Mouse (Mus musculus) G1E (cell line): ENCODE data around the gene Ankrd35. TPM values are rescaled to one million over a fixed set of nuclear protein-coding genes. Genes with fewer than 3 reads are reported as not detected.
"Not testable (repeated sequence)": the region's sequence is repeated elsewhere in the genome, so short reads cannot be mapped to it uniquely, and the experiment has no call there.

Experiments used
- ATAC-seq: 2 replicates; pipeline ENCODE4 v1.8.0; 2016; ENCODE audit warnings: mild to moderate bottlenecking; ENCODE audit not compliant: insufficient number of reproducible peaks, poor library complexity, low FRiP score, severe bottlenecking; ENCODE audit errors: extremely low read depth
- DNase-seq: peaks from one replicate; pipeline ENCODE4 v3.0.0; 2012; ENCODE audit warnings: low spot score
- H3K27me3 ChIP-seq: 2 replicates; pipeline ENCODE4 v1.6.1; 2012; ENCODE audit warnings: mild to moderate bottlenecking, low read length, inconsistent platforms; ENCODE audit not compliant: insufficient read depth
- H3K36me3 ChIP-seq: replicated peaks from 2 replicates; pipeline ENCODE3; 2012; ENCODE audit warnings: mild to moderate bottlenecking, inconsistent platforms
- H3K4me1 ChIP-seq: 2 replicates; pipeline ENCODE4 v1.6.1; 2012; ENCODE audit warnings: low read depth, low read length, inconsistent platforms, mixed read lengths; ENCODE audit not compliant: insufficient read depth
- H3K4me3 ChIP-seq: 2 replicates; pipeline ENCODE4 v1.5.1; 2012; ENCODE audit warnings: low read depth, mild to moderate bottlenecking, inconsistent platforms, low read length, moderate library complexity, mixed read lengths
- H3K9me3 ChIP-seq: replicated peaks from 2 replicates; pipeline ENCODE4 v1.6.1; 2012; ENCODE audit warnings: inconsistent platforms
- CTCF ChIP-seq: IDR thresholded peaks from 2 replicates; pipeline ENCODE4 v1.5.1; 2012; ENCODE audit warnings: low read depth, low read length, inconsistent platforms, mixed read lengths
- GATA1 ChIP-seq: IDR thresholded peaks from 2 replicates; pipeline ENCODE4 v1.6.1; 2012; ENCODE audit warnings: borderline replicate concordance, low read length, inconsistent platforms, mixed read lengths
- GATA2 ChIP-seq: IDR thresholded peaks from 2 replicates; pipeline ENCODE4 v1.6.1; 2012; ENCODE audit warnings: low read depth, low read length, inconsistent platforms, borderline replicate concordance
- POLR2AphosphoS5 ChIP-seq: IDR thresholded peaks from 2 replicates; pipeline ENCODE4 v1.6.1; 2012; ENCODE audit warnings: low read depth, low read length, inconsistent platforms; ENCODE audit not compliant: insufficient replicate concordance
- TAL1 ChIP-seq: conservative IDR thresholded peaks from 2 replicates; pipeline ENCODE4 v1.6.1; 2012; ENCODE audit warnings: low read depth, low read length, inconsistent platforms, mixed read lengths
- polyA plus RNA-seq: library from polyadenylated mRNA; stranded (reverse); fragments of >175 nt; gene quantifications from 2 replicates; pipeline ENCODE4 v1.2.3, GENCODE M21; 2012
- total RNA-seq, 2 experiments: library from RNA; stranded (forward) in 1 of 2; stranded (reverse) in 1 of 2; fragments of 200-1000 nt in 1 of 2; fragments of >200 nt in 1 of 2; fragmentation: Nextera tagmentation in 1 of 2; gene quantifications; 2 replicates each; pipeline ENCODE4 v1.2.3; 2014 to 2017

Ankrd35 gene
- total and polyA plus RNA-seq, 3 experiments = not detected

GRCm38 (mm10) chr3:96737013-96737740 is 67.2 kb downstream of the Ankrd35 start:
- Histone ChIP-seq H3K27me3 (no peaks in the 10 kb centered on the region), H3K4me3 (no peak overlapping the region), H3K4me1 (peaks cover 15% of the 10 kb centered on the region), H3K9me3 (no peaks in the 10 kb centered on the region), H3K36me3 (peaks cover 32% of the 10 kb centered on the region)
- no peak for ATAC-seq
- no peak for DNase-seq
- TF ChIP-seq GATA2 = no peak
- TF ChIP-seq POLR2AphosphoS5 = no peak
- TF ChIP-seq GATA1 = no peak
- TF ChIP-seq CTCF = no peak
- no peak for TF ChIP-seq TAL1

GRCm38 (mm10) chr3:96737995-96738394 is 68.1 kb downstream of the Ankrd35 start:
- ATAC-seq (no peak), DNase-seq (no peak)
- TF ChIP-seq POLR2AphosphoS5 (no peak), CTCF (no peak), GATA1 (no peak), TAL1 (no peak), GATA2 (no peak)

GRCm38 (mm10) chr3:96740279-96740678 is 70.3 kb downstream of the Ankrd35 start:
- ATAC-seq, H3K4me1 ChIP-seq, DNase-seq, H3K4me3 ChIP-seq, H3K9me3 ChIP-seq, H3K27me3 ChIP-seq: not testable (repeated sequence)
- H3K36me3 ChIP-seq = peaks cover 38% of the 10 kb centered on the region

More at GRCm38 (mm10) chr3:96737995-96738394, 68.1 kb downstream of the Ankrd35 start:
- Histone ChIP-seq H3K4me1 (peaks cover 15% of the 10 kb centered on the region), H3K4me3 (no peak overlapping the region), H3K36me3 (peaks cover 29% of the 10 kb centered on the region), H3K9me3 (no peaks in the 10 kb centered on the region), H3K27me3 (no peaks in the 10 kb centered on the region)

Other genes with a start within 250 kb of the Ankrd35 start
- not detected in 2 replicates for gene BC107364, start 217.8 kb upstream of the Ankrd35 start, total RNA-seq (2014; fragmentation: Nextera tagmentation)
- gene BC107364, start 217.8 kb upstream of the Ankrd35 start, total RNA-seq (2017) = 0.27 TPM in 1 of 2 replicates, not detected in the other
- not detected in 2 replicates for gene BC107364, start 217.8 kb upstream of the Ankrd35 start, polyA plus RNA-seq
- not detected in 2 replicates for gene Hfe2, start 145.0 kb upstream of the Ankrd35 start, total RNA-seq (2014; fragmentation: Nextera tagmentation)
- gene Hfe2, start 145.0 kb upstream of the Ankrd35 start, total RNA-seq (2017) = not detected in 2 replicates
- not detected in 2 replicates for gene Hfe2, start 145.0 kb upstream of the Ankrd35 start, polyA plus RNA-seq
- gene Txnip, start 112.2 kb upstream of the Ankrd35 start, total RNA-seq (2014; fragmentation: Nextera tagmentation) = 1,322 and 1,463 TPM in 2 replicates
- gene Txnip, start 112.2 kb upstream of the Ankrd35 start, total RNA-seq (2017) = 307 and 332 TPM in 2 replicates
- gene Txnip, start 112.2 kb upstream of the Ankrd35 start, polyA plus RNA-seq = 16.1 and 19.5 TPM in 2 replicates
- not detected in 2 replicates for gene Gm16253, start 93.1 kb upstream of the Ankrd35 start, total RNA-seq (2014; fragmentation: Nextera tagmentation)
- not detected in 2 replicates for gene Gm16253, start 93.1 kb upstream of the Ankrd35 start, total RNA-seq (2017)
- gene Gm16253, start 93.1 kb upstream of the Ankrd35 start, polyA plus RNA-seq = not detected in 2 replicates
- 40.0 and 45.7 TPM in 2 replicates for gene Polr3gl, start 76.0 kb upstream of the Ankrd35 start, total RNA-seq (2014; fragmentation: Nextera tagmentation)
- gene Polr3gl, start 76.0 kb upstream of the Ankrd35 start, total RNA-seq (2017) = 35.4 and 40.7 TPM in 2 replicates
- gene Polr3gl, start 76.0 kb upstream of the Ankrd35 start, polyA plus RNA-seq = 12.0 and 12.5 TPM in 2 replicates
- not detected in 2 replicates for gene Ankrd34a, start 73.5 kb upstream of the Ankrd35 start, total RNA-seq (2014; fragmentation: Nextera tagmentation)
- gene Ankrd34a, start 73.5 kb upstream of the Ankrd35 start, total RNA-seq (2017) = 0.05 TPM in 1 of 2 replicates, not detected in the other
- gene Ankrd34a, start 73.5 kb upstream of the Ankrd35 start, polyA plus RNA-seq = 0.03 and 0.04 TPM in 2 replicates
- gene Lix1l, start 69.0 kb upstream of the Ankrd35 start, total RNA-seq (2014; fragmentation: Nextera tagmentation) = 1.9 and 2.4 TPM in 2 replicates
- 3.6 TPM in 2 replicates for gene Lix1l, start 69.0 kb upstream of the Ankrd35 start, total RNA-seq (2017)
- gene Lix1l, start 69.0 kb upstream of the Ankrd35 start, polyA plus RNA-seq = 0.41 and 0.49 TPM in 2 replicates
- gene Rbm8a, start 40.2 kb upstream of the Ankrd35 start, total RNA-seq (2014; fragmentation: Nextera tagmentation) = 47.6 and 56.5 TPM in 2 replicates
- gene Rbm8a, start 40.2 kb upstream of the Ankrd35 start, total RNA-seq (2017) = 40.1 and 47.4 TPM in 2 replicates
- 59.2 and 115 TPM in 2 replicates for gene Rbm8a, start 40.2 kb upstream of the Ankrd35 start, polyA plus RNA-seq
- gene Pex11b, start 34.8 kb upstream of the Ankrd35 start, total RNA-seq (2014; fragmentation: Nextera tagmentation) = 49.1 and 63.0 TPM in 2 replicates
- gene Pex11b, start 34.8 kb upstream of the Ankrd35 start, total RNA-seq (2017) = 23.8 and 32.2 TPM in 2 replicates
- gene Pex11b, start 34.8 kb upstream of the Ankrd35 start, polyA plus RNA-seq = 4.2 and 4.3 TPM in 2 replicates
- gene Gm42957, start 34.7 kb upstream of the Ankrd35 start, total RNA-seq (2014; fragmentation: Nextera tagmentation) = 0.34 and 1.7 TPM in 2 replicates
- 0.11 and 0.17 TPM in 2 replicates for gene Gm42957, start 34.7 kb upstream of the Ankrd35 start, total RNA-seq (2017)
- 0.06 and 0.09 TPM in 2 replicates for gene Gm42957, start 34.7 kb upstream of the Ankrd35 start, polyA plus RNA-seq
- gene Itga10, start 24.5 kb upstream of the Ankrd35 start, total RNA-seq (2014; fragmentation: Nextera tagmentation) = 2.2 and 8.3 TPM in 2 replicates
- gene Itga10, start 24.5 kb upstream of the Ankrd35 start, total RNA-seq (2017) = 0.29 and 0.33 TPM in 2 replicates
- gene Itga10, start 24.5 kb upstream of the Ankrd35 start, polyA plus RNA-seq = 0.10 and 0.20 TPM in 2 replicates
- 12.5 and 15.8 TPM in 2 replicates for gene Pias3, start 26.3 kb downstream of the Ankrd35 start, total RNA-seq (2014; fragmentation: Nextera tagmentation)
- gene Pias3, start 26.3 kb downstream of the Ankrd35 start, total RNA-seq (2017) = 5.5 and 7.3 TPM in 2 replicates
- 10.6 and 12.1 TPM in 2 replicates for gene Pias3, start 26.3 kb downstream of the Ankrd35 start, polyA plus RNA-seq
- gene Nudt17, start 38.4 kb downstream of the Ankrd35 start, total RNA-seq (2014; fragmentation: Nextera tagmentation) = 0.68 TPM in 1 of 2 replicates, not detected in the other
- gene Nudt17, start 38.4 kb downstream of the Ankrd35 start, total RNA-seq (2017) = 0.22 and 0.70 TPM in 2 replicates
- 0.66 and 0.83 TPM in 2 replicates for gene Nudt17, start 38.4 kb downstream of the Ankrd35 start, polyA plus RNA-seq
- 79.4 and 84.4 TPM in 2 replicates for gene Polr3c, start 57.5 kb downstream of the Ankrd35 start, total RNA-seq (2014; fragmentation: Nextera tagmentation)
- 19.2 and 27.9 TPM in 2 replicates for gene Polr3c, start 57.5 kb downstream of the Ankrd35 start, total RNA-seq (2017)
- 7.7 and 8.9 TPM in 2 replicates for gene Polr3c, start 57.5 kb downstream of the Ankrd35 start, polyA plus RNA-seq
- 63.7 and 83.0 TPM in 2 replicates for gene Rnf115, start 57.5 kb downstream of the Ankrd35 start, total RNA-seq (2014; fragmentation: Nextera tagmentation)
- gene Rnf115, start 57.5 kb downstream of the Ankrd35 start, total RNA-seq (2017) = 79.1 and 81.7 TPM in 2 replicates
- gene Rnf115, start 57.5 kb downstream of the Ankrd35 start, polyA plus RNA-seq = 21.2 and 26.4 TPM in 2 replicates
- not detected in 2 replicates for gene Pdzk1, start 159.2 kb downstream of the Ankrd35 start, total RNA-seq (2014; fragmentation: Nextera tagmentation)
- gene Pdzk1, start 159.2 kb downstream of the Ankrd35 start, total RNA-seq (2017) = 0.05 and 0.46 TPM in 2 replicates
- 0.20 and 0.41 TPM in 2 replicates for gene Pdzk1, start 159.2 kb downstream of the Ankrd35 start, polyA plus RNA-seq
- 0.53 and 1.0 TPM in 2 replicates for gene Cd160, start 159.2 kb downstream of the Ankrd35 start, total RNA-seq (2014; fragmentation: Nextera tagmentation)
- 0.27 and 0.41 TPM in 2 replicates for gene Cd160, start 159.2 kb downstream of the Ankrd35 start, total RNA-seq (2017)
- 1.4 and 1.5 TPM in 2 replicates for gene Cd160, start 159.2 kb downstream of the Ankrd35 start, polyA plus RNA-seq
- not detected in 2 replicates for gene Gja5, start 234.6 kb downstream of the Ankrd35 start, total RNA-seq (2014; fragmentation: Nextera tagmentation)
- 0.05 TPM in 1 of 2 replicates, not detected in the other for gene Gja5, start 234.6 kb downstream of the Ankrd35 start, total RNA-seq (2017)
- gene Gja5, start 234.6 kb downstream of the Ankrd35 start, polyA plus RNA-seq = 0.02 TPM in 2 replicates
- 26.8 and 28.8 TPM in 2 replicates for gene Gpr89, start 235.2 kb downstream of the Ankrd35 start, total RNA-seq (2014; fragmentation: Nextera tagmentation)
- 25.5 and 37.3 TPM in 2 replicates for gene Gpr89, start 235.2 kb downstream of the Ankrd35 start, total RNA-seq (2017)
- 2.0 and 2.6 TPM in 2 replicates for gene Gpr89, start 235.2 kb downstream of the Ankrd35 start, polyA plus RNA-seq